Mouse (Mus musculus): ENCODE data around the gene Pex6. TPM values are rescaled to one million over a fixed set of nuclear protein-coding genes. Genes with fewer than 3 reads are reported as not detected.
A peak's percentile ranks its signal among the peaks of the same experiment; 100 is the strongest.
"Not testable (repeated sequence)": the region's sequence is repeated elsewhere in the genome, so short reads cannot be mapped to it uniquely, and the experiment has no call there.

The Pex6 gene
- polyA plus RNA-seq, 1 experiment from 2014 or later: 18.8 TPM

DNA sequence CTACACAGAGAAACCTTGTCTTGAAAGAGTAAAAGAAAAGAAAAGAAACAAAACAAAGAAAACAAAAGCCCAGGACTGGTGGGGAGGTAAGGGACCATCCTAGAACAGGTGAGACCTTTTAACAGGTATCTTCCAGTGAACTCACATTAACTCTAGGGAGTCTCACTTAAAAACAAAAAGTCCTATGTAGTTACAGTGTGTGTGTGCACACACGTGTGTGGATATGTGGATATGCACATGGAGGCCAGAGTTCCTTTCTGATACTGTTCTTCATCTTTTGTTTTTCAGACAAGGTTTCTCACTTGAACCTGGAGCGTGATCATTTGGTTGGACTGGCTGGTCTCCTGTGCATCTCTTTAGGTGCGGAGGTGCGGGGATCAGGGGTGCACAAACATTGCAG is 39.3 kb downstream of the Pex6 start:
- Histone ChIP-seq H3K4me1 (ENCODE audit: control insufficient read depth, insufficient read depth, low read length) (no peaks in the 10 kb centered on the region), H3K9ac (replicated peaks; ENCODE audit: low read depth, low read length) (no peak overlapping the region), H3K4me2 (replicated peaks; ENCODE audit: low read depth, low read length) (peak overlapping the region; percentile 56), H3K27ac (ENCODE audit: low read length) (no peak overlapping the region; the same call in 1 of the 2 replicates), H3K27me3 (ENCODE audit: control insufficient read depth, insufficient read depth, low read length) (no peaks in the 10 kb centered on the region), H3K9me3 (ENCODE audit: control insufficient read depth, low read depth, low read length) (no peaks in the 10 kb centered on the region), H3K36me3 (ENCODE audit: control insufficient read depth, insufficient read depth, low read length) (0 out of 2 replicates have a peak, but pooled peaks cover 6% of the 10 kb centered on the region), H3K4me3 (ENCODE audit: low read depth, low read length) (peak overlapping the region; percentile 65; the same call in 1 of the 2 replicates)
- no peak for ATAC-seq (ENCODE audit: insufficient number of reproducible peaks, insufficient read depth, low FRiP score, low read depth)
- WGBS: 92% methylated on average over 4 of the region's 4 CpGs

DNA sequence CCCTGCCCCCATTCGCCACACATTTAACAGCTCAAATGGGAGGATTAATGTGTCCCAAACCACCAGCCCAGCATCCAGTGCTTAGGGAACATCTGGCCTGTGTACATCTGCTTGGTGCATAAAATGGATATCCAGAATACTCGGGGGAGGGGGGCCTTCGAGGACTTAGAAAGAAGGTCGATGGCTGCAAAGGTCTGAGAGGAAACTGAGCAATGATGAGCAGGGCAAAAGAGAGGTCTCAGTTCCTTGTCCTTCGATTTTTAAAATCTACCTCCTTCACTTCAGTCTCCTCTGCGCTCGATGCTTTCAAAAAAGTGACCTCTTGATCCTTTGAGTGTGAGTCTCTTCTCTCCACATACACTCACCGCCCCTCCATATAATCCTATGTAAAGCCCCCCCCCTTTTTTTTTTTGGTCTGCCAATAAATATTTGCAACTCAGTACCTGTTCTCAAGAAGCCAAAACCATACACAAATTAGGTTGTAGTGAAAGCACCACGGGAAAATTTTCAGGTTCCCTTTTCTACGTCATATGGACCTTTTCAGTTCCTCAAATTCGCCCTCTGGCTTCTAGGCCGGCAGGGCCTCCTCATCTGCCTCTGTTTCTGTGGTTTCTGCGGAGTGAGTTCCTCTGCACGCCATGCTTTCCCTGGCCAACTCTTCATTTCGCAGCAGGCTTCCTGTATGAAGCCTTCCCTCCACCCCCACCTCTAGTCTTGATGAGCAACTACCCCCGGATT is 40.0 kb downstream of the Pex6 start:
- Histone ChIP-seq H3K4me2 (replicated peaks; ENCODE audit: low read depth, low read length) (peak overlapping the region; percentile 56), H3K27me3 (ENCODE audit: control insufficient read depth, insufficient read depth, low read length) (no peaks in the 10 kb centered on the region), H3K27ac (ENCODE audit: low read length) (peak overlapping the region; percentile 88), H3K9me3 (ENCODE audit: control insufficient read depth, low read depth, low read length) (no peaks in the 10 kb centered on the region), H3K9ac (replicated peaks; ENCODE audit: low read depth, low read length) (peak overlapping the region; percentile 22), H3K4me3 (ENCODE audit: low read depth, low read length) (peak overlapping the region; percentile 65), H3K4me1 (ENCODE audit: control insufficient read depth, insufficient read depth, low read length) (no peaks in the 10 kb centered on the region), H3K36me3 (ENCODE audit: control insufficient read depth, insufficient read depth, low read length) (0 out of 2 replicates have a peak, but pooled peaks cover 6% of the 10 kb centered on the region)
- WGBS: 17% methylated on average over 16 of the region's 16 CpGs
- no peak; the same call in 1 of the 2 replicates for ATAC-seq (ENCODE audit: insufficient number of reproducible peaks, insufficient read depth, low FRiP score, low read depth)

DNA sequence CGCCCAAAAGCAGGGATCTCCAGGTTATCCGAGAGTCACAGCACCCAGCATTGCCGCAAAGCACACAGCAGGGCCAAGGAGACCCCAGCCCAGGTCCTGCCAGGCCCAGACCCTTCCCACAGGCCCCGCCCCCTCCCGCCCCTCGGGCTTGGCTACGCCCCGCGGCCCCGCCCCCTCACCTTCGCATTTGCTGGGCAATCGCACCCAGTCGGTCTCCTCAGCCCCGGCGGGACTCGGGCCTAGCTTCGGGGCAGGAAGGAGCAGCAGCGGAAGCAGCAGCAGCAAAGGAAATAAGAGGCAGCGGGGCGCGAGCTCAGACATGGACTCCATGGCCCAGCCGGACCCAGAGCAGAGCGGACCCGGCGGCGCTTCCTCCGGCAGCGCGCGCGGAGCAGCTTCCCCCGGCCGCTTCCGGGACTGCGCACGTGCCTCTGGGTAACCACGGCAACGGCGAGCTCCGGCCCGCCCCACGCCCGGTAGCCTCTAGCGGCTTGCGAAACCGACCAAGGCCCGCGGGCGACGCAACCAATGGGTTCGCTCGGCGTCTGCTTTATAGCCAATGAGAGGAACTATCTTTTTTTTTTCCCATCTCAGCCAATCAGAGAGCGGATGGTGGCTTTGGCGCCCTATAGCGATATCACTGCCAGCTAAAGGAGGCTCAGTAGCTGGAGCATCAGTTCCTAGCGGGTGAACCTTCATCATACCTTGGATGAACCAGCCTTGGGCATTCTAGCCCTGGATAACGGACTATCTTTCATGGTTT is 40.7 kb downstream of the Pex6 start, which contains the start of gene Cnpy3:
Gene Cnpy3 (minus strand): TSS at position 421 of the 763 bp plus-strand sequence.
- Histone ChIP-seq H3K9ac (replicated peaks; ENCODE audit: low read depth, low read length) (peak within 1 kb of the TSS; percentile 22), H3K36me3 (ENCODE audit: control insufficient read depth, insufficient read depth, low read length) (0 out of 2 replicates have a peak, but pooled peaks cover 4% of the 10 kb centered on the region), H3K27ac (ENCODE audit: low read length) (peak within 1 kb of the TSS; percentile 88), H3K4me3 (ENCODE audit: low read depth, low read length) (peak within 1 kb of the TSS; percentile 65), H3K9me3 (ENCODE audit: control insufficient read depth, low read depth, low read length) (no peaks in the 10 kb centered on the region), H3K27me3 (ENCODE audit: control insufficient read depth, insufficient read depth, low read length) (no peaks in the 10 kb centered on the region), H3K4me2 (replicated peaks; ENCODE audit: low read depth, low read length) (peak within 1 kb of the TSS; percentile 56), H3K4me1 (ENCODE audit: control insufficient read depth, insufficient read depth, low read length) (no peaks in the 10 kb centered on the region)
- ATAC-seq (ENCODE audit: insufficient number of reproducible peaks, insufficient read depth, low FRiP score, low read depth): peak; percentile 99
- WGBS: under 1% methylated on average over 57 of the region's 58 CpGs

GRCm38 (mm10) chr17:46758753-46759152 is 47.5 kb downstream of the Pex6 start:
- Histone ChIP-seq H3K4me2 (replicated peaks; ENCODE audit: low read depth, low read length) (no peak overlapping the region), H3K9me3 (ENCODE audit: control insufficient read depth, low read depth, low read length) (no peaks in the 10 kb centered on the region), H3K36me3 (ENCODE audit: control insufficient read depth, insufficient read depth, low read length) (no peaks in the 10 kb centered on the region), H3K27ac (ENCODE audit: low read length) (no peak overlapping the region), H3K4me3 (ENCODE audit: low read depth, low read length) (no peak overlapping the region), H3K9ac (replicated peaks; ENCODE audit: low read depth, low read length) (no peak overlapping the region), H3K27me3 (ENCODE audit: control insufficient read depth, insufficient read depth, low read length) (no peaks in the 10 kb centered on the region), H3K4me1 (ENCODE audit: control insufficient read depth, insufficient read depth, low read length) (no peaks in the 10 kb centered on the region)
- ATAC-seq (ENCODE audit: insufficient number of reproducible peaks, insufficient read depth, low FRiP score, low read depth): no peak
- WGBS: 79% methylated on average over 12 of the region's 12 CpGs

DNA sequence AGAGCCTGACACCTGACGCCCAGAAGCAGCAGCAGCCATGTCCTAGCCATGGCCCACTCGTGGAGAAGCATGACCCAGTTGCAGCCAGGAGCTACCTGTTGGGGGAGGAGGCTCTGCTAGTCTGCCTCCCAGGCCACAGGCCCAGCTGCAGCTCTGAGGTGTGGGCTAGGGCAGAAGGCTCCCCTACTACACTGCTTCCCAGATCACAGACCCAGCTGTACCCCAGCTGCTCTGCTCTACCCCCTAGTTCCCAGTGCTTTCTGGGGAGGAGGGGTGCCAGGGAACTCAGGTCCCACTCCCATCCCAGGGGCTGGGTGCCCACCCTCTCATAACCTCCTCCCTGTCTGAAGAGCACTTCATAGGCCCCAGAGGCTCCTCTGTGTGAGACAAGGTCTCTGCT is 52.3 kb downstream of the Pex6 start, which contains the start of gene Ptcra:
Gene Ptcra (minus strand): TSS at position 169 of the 400 bp plus-strand sequence.
- Histone ChIP-seq H3K4me2 (replicated peaks; ENCODE audit: low read depth, low read length) (no peak within 1 kb of the TSS), H3K27me3 (ENCODE audit: control insufficient read depth, insufficient read depth, low read length) (no peaks in the 10 kb centered on the region), H3K4me3 (ENCODE audit: low read depth, low read length) (no peak within 1 kb of the TSS), H3K27ac (ENCODE audit: low read length) (no peak within 1 kb of the TSS), H3K4me1 (ENCODE audit: control insufficient read depth, insufficient read depth, low read length) (no peaks in the 10 kb centered on the region), H3K9me3 (ENCODE audit: control insufficient read depth, low read depth, low read length) (no peaks in the 10 kb centered on the region), H3K9ac (replicated peaks; ENCODE audit: low read depth, low read length) (no peak within 1 kb of the TSS), H3K36me3 (ENCODE audit: control insufficient read depth, insufficient read depth, low read length) (no peaks in the 10 kb centered on the region)
- no peak for ATAC-seq (ENCODE audit: insufficient number of reproducible peaks, insufficient read depth, low FRiP score, low read depth)
- 52% methylated on average over 2 of the region's 2 CpGs for WGBS

DNA sequence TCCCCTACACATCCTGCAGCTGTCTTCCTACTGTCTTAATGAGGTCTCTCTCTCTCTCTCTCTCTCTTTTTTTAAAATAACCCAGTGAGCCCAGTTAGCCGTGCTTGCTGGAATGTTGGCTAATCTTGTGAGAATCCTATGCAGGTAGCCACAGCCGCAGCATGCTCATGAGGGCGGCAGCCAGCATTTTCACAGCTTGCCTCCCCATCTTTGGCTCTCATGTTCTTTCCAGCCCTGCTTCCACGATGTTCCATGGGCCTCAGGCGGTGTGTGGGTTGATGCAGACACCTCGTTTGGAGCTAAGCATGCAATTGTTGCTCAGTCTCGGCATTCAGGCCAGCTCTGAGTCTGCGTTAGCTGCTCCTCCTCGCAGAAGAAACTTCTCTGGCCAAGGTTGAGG is 53.7 kb downstream of the Pex6 start:
- WGBS: 60% methylated on average over 8 of the region's 9 CpGs
- not testable (repeated sequence) for H3K9ac ChIP-seq (replicated peaks; ENCODE audit: low read depth, low read length); H3K27ac ChIP-seq (ENCODE audit: low read length); H3K36me3 ChIP-seq (ENCODE audit: control insufficient read depth, insufficient read depth, low read length); ATAC-seq (ENCODE audit: insufficient number of reproducible peaks, insufficient read depth, low FRiP score, low read depth); H3K4me3 ChIP-seq (ENCODE audit: low read depth, low read length); H3K9me3 ChIP-seq (ENCODE audit: control insufficient read depth, low read depth, low read length); H3K27me3 ChIP-seq (ENCODE audit: control insufficient read depth, insufficient read depth, low read length); H3K4me2 ChIP-seq (replicated peaks; ENCODE audit: low read depth, low read length); H3K4me1 ChIP-seq (ENCODE audit: control insufficient read depth, insufficient read depth, low read length)

DNA sequence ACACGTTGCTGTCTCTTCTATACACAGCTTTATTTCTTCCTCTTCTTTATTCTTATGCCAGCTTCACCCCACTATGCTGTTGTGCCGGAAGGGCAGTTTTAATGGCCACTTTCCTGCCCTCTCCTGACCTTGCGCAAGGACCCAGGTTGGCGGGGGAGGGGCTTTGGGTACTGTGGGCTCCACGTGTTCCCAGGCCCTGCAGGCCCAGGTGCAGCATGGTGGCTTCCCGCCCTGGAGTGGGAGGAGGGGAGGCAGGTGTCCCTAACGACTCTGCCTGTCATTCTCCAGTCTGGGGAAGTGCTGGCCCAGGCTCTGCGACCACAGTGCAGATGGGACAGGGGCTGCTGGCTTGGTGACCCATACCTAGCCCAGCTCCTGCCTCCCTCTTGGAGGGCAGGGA is 56.6 kb downstream of the Pex6 start:
- Histone ChIP-seq H3K4me3 (ENCODE audit: low read depth, low read length) (no peak overlapping the region), H3K4me1 (ENCODE audit: control insufficient read depth, insufficient read depth, low read length) (no peaks in the 10 kb centered on the region), H3K9ac (replicated peaks; ENCODE audit: low read depth, low read length) (no peak overlapping the region), H3K36me3 (ENCODE audit: control insufficient read depth, insufficient read depth, low read length) (no peaks in the 10 kb centered on the region), H3K4me2 (replicated peaks; ENCODE audit: low read depth, low read length) (no peak overlapping the region), H3K9me3 (ENCODE audit: control insufficient read depth, low read depth, low read length) (no peaks in the 10 kb centered on the region), H3K27me3 (ENCODE audit: control insufficient read depth, insufficient read depth, low read length) (no peaks in the 10 kb centered on the region), H3K27ac (ENCODE audit: low read length) (no peak overlapping the region)
- WGBS: 51% methylated on average over 8 of the region's 8 CpGs
- no peak for ATAC-seq (ENCODE audit: insufficient number of reproducible peaks, insufficient read depth, low FRiP score, low read depth)

GRCm38 (mm10) chr17:46770546-46770945 is 59.3 kb downstream of the Pex6 start:
- 91% methylated on average over 11 of the region's 11 CpGs for WGBS
- H3K9me3 ChIP-seq (ENCODE audit: control insufficient read depth, low read depth, low read length): no peaks in the 10 kb centered on the region
- no peak overlapping the region for H3K9ac ChIP-seq (replicated peaks; ENCODE audit: low read depth, low read length)
- no peak overlapping the region for H3K4me2 ChIP-seq (replicated peaks; ENCODE audit: low read depth, low read length)
- H3K4me3 ChIP-seq (ENCODE audit: low read depth, low read length): no peak overlapping the region
- H3K36me3 ChIP-seq (ENCODE audit: control insufficient read depth, insufficient read depth, low read length): peaks cover 9% of the 10 kb centered on the region; the same call in 1 of the 2 replicates
- ATAC-seq (ENCODE audit: insufficient number of reproducible peaks, insufficient read depth, low FRiP score, low read depth): no peak
- H3K4me1 ChIP-seq (ENCODE audit: control insufficient read depth, insufficient read depth, low read length): no peaks in the 10 kb centered on the region
- no peak overlapping the region for H3K27ac ChIP-seq (ENCODE audit: low read length)
- no peaks in the 10 kb centered on the region for H3K27me3 ChIP-seq (ENCODE audit: control insufficient read depth, insufficient read depth, low read length)
